Mouse (Mus musculus) layer of hippocampus, postnatal 10 days (tissue): Measurements from ENCODE around the gene Ccdc107. TPM values are rescaled to one million over a fixed set of nuclear protein-coding genes. Genes with fewer than 3 reads are reported as not detected.
A peak's percentile ranks its signal among the peaks of the same experiment; 100 is the strongest.

ENCODE experiments used
- DNase-seq, 2 experiments: peaks; one replicate each; pipeline ENCODE4 v3.0.0; 2021; ENCODE audit warnings: low spot score in 2 of 2
- total RNA-seq, 2 experiments: library from RNA; stranded (reverse); gene quantifications; 2 replicates each; pipeline ENCODE4 v1.2.3; 2021

The Ccdc107 gene
- total RNA-seq, 2 experiments from 2014 or later, result 30.2 to 35.7 TPM

- no peak for DNase-seq
Observed at GRCm38 (mm10) chr4:43511675-43512454, 19.2 kb downstream of the Ccdc107 start.

- no peak for DNase-seq
Observed at GRCm38 (mm10) chr4:43512653-43513052, 20.0 kb downstream of the Ccdc107 start.

DNA sequence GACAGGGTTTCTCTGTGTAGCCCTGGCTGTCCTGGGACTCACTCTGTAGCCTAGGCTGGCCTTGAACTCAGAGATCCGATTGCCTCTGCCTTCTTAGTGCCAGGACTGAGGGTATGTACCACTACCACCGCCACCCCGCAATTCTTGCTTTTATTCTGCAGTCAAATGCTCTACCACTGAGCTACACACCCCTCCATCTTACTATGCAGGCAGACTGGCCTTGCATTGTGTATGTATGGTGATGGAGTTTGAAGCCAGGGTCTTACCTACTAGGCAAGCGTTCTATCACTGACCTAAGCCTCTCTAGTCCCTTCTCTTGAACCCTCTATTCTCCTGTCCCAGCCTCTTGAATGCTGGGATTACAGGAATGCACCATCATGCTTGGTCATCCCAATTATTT lies 20.6 kb downstream of the Ccdc107 start:
- DNase-seq, result no peak

DNA sequence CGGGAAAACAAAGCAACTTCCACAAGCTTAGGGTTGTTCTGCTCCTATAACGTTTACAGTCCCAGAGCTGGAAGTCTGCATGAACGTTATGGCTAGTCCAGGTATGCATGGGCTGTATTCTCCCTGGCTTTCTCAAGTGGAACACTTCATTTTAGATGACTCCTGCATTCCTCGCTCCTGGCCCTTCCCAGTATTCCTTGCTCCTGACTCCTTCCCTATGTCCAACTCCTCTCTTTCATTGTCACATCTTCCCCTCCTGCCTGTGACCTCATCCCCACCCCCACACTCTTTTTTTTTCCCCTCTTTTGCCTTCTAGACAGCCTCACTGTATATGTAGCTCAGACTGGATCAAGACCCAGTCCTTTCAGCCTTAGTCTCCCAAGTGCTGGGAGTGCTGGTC lies 21.1 kb downstream of the Ccdc107 start:
- DNase-seq, result no peak

GRCm38 (mm10) chr4:43515764-43516708 lies 23.3 kb downstream of the Ccdc107 start:
- no peak for DNase-seq

DNA sequence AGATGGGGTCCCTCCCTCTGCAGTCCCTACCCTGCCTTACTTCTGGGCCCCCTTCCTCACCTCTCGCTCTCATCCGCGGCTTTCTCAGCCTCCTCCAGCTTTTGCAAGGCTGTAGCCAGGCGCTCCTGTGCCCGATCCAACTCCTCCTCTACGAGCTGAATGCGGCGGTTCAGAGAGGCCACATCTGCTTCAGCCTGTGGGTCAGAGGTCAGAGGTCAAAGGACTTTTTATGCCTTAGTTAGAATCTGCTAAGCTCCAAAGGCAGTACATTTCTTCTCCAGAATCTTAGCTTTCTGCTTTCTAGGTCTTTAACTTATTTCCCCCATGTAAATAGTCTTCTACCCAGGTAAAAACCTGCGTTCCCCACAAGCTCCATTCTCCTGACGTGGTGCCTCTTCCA lies 26.9 kb downstream of the Ccdc107 start:
- DNase-seq, result no peak

DNA sequence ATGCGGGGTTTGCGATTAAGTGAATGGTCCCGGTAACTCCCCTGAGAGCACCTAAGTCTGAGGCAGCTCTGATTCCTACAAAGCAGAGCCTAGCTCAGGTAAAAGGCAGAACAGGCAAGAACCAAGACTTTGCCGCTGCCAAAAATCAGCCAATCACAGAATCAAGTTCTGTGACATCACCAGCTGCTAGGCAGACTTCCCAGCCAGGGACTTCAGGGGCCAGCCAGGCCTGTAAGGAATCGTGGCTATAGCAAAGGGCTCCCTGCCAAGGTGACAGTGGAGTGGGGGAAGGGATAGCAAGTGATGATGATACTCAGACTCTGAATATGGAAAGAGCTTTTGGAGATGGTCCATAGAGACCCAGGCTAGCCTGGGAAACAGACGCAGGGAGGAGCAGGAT lies 27.3 kb downstream of the Ccdc107 start:
- DNase-seq, result peak; percentile 94

DNA sequence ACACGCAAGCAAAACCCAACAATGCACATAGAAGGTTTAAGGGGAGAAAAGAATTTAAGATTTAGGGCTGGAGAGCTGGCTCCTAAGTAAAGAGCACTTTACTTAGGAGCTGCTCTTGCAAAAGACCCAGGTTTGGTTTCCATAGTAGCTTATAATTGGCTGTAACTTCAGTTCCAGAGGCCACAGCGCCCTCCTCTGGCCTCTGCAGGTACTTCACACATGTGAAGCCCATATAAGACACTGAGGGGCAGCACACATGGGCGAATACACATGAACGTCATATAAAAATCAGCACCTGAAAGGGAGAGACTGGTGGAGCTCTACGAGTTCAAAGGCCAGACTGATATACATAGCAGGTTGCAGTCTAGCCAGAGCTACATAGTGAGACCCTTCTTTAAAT lies 35.2 kb downstream of the Ccdc107 start:
- no peak for DNase-seq

GRCm38 (mm10) chr4:43528487-43528886 lies 35.8 kb downstream of the Ccdc107 start:
- DNase-seq, result no peak

DNA sequence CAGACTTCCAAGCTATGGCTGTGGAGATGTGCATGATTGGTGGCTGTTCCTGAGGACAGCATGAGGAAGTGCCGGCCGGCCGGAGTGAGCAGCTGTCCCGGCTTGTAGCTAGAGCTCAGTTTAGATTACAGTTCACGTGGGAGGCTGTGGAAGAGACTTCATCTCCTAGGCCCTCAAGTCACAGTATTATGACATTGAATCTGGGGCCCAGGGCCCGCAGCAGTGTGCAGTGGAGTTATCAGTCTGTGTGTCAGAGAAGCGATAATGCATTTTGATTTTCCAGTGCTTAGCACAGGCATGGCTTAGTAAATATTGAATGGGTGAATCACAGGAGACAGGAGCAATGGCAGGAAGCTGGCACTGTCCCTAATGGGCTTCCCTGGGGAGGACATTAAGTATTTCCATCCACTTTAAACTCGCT lies 37.4 kb downstream of the Ccdc107 start:
- DNase-seq, result no peak

- DNase-seq, result peak; percentile 75 to 80
Observed at GRCm38 (mm10) chr4:43530581-43530980, 37.9 kb downstream of the Ccdc107 start.

GRCm38 (mm10) chr4:43533270-43533669 lies 40.6 kb downstream of the Ccdc107 start:
- DNase-seq, result no peak

DNA sequence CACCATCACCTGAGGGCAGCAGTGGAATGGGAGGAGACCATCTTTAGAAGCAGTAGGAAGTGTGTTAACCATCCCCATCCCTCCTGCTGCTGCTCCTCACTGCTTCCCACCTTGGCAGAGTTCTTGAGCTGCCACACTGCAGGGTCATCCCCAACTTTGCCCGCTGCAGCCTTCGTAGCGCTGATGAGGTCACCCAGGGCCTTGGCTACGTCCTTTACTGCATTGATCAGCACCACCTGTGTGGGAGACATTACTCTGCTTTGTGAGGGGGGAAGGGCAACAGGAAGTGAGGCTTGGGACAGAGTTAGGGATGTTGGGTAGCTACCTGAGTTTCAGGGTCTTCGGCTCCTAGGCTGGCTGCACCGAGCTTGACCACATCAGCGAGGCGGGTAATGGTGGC lies 42.9 kb downstream of the Ccdc107 start:
- no peak for DNase-seq

- DNase-seq, result no peak
Observed at GRCm38 (mm10) chr4:43536031-43536430, 43.3 kb downstream of the Ccdc107 start.

DNA sequence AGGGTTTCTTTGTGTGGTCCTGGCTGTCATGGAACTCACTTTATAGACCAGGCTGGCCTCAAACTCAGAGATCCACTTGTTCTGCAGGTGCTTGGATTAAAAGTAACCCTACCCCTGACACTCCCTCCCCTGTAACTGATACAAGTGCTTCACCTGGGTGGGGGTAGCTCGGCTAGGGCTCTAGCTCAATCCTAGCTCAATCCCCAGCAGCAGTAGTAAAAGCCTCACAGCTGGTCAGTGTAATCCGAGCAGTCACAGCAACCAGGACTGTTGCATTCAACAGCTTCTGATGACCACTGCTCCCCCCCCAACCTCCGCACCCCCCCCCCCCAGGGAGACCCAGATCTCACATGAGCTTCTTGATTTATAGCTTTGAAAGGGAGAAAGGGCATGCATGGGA lies 49.3 kb downstream of the Ccdc107 start:
- no peak for DNase-seq

Other genes starting within 250 kb of the Ccdc107 start
- under 1 TPM; 0.29 to 0.55 TPM for gene Atp8b5, start 225.7 kb upstream of the Ccdc107 start, total RNA-seq
- 100 to 1,000 TPM; 126 to 129 TPM for gene Rusc2, start 110.9 kb upstream of the Ccdc107 start, total RNA-seq
- 1 to 10 TPM in 1 of 2 experiments, under 1 TPM in 1; 0.98 to 2.6 TPM for gene Fam166b, start 63.8 kb upstream of the Ccdc107 start, total RNA-seq
- gene Tesk1, start 51.0 kb upstream of the Ccdc107 start, total RNA-seq, result 10 to 100 TPM; 70.3 to 72.1 TPM
- not detected for gene Cd72, start 38.3 kb upstream of the Ccdc107 start, total RNA-seq
- not detected for gene Sit1, start 9.2 kb upstream of the Ccdc107 start, total RNA-seq
- gene Arhgef39, start 6.8 kb downstream of the Ccdc107 start, total RNA-seq, result 1 to 10 TPM; 1.2 to 1.8 TPM
- gene Car9, start 14.1 kb downstream of the Ccdc107 start, total RNA-seq, result 1 to 10 TPM in 1 of 2 experiments, under 1 TPM in 1; 0.54 to 1.7 TPM
- 1 to 10 TPM; 5.0 to 7.4 TPM for gene Tpm2, start 30.9 kb downstream of the Ccdc107 start, total RNA-seq
- gene Creb3, start 69.4 kb downstream of the Ccdc107 start, total RNA-seq, result 10 to 100 TPM; 65.9 to 75.4 TPM
- 10 to 100 TPM; 54.4 to 69.7 TPM for gene Tln1, start 69.8 kb downstream of the Ccdc107 start, total RNA-seq
- gene Rgp1, start 85.8 kb downstream of the Ccdc107 start, total RNA-seq, result 10 to 100 TPM; 46.2 to 53.6 TPM
- 10 to 100 TPM; 56.8 to 57.7 TPM for gene Gba2, start 86.0 kb downstream of the Ccdc107 start, total RNA-seq
- gene Msmp, start 91.6 kb downstream of the Ccdc107 start, total RNA-seq, result not detected
- 10 to 100 TPM; 47.8 to 49.0 TPM for gene Npr2, start 139.0 kb downstream of the Ccdc107 start, total RNA-seq
- 1 to 10 TPM; 2.1 to 2.3 TPM for gene Spag8, start 160.7 kb downstream of the Ccdc107 start, total RNA-seq
- gene Hint2, start 163.6 kb downstream of the Ccdc107 start, total RNA-seq, result 10 to 100 TPM; 30.9 to 34.0 TPM
- gene Tmem8b, start 176.1 kb downstream of the Ccdc107 start, total RNA-seq, result 10 to 100 TPM; 49.4 to 50.5 TPM
- gene Fam221b, start 176.2 kb downstream of the Ccdc107 start, total RNA-seq, result 1 to 10 TPM in 1 of 2 experiments, under 1 TPM in 1; 0.53 to 1.0 TPM
- not detected for gene Olfr70, start 207.9 kb downstream of the Ccdc107 start, total RNA-seq
- gene Olfr71, start 217.4 kb downstream of the Ccdc107 start, total RNA-seq, result not detected
- gene Hrct1, start 234.3 kb downstream of the Ccdc107 start, total RNA-seq, result under 1 TPM; 0.45 to 0.48 TPM
- gene Spaar, start 237.1 kb downstream of the Ccdc107 start, total RNA-seq, result under 1 TPM; 0.39 to 0.40 TPM